ENCODE assay signal across 10 mouse cellular contexts in the genomic region with DNA sequence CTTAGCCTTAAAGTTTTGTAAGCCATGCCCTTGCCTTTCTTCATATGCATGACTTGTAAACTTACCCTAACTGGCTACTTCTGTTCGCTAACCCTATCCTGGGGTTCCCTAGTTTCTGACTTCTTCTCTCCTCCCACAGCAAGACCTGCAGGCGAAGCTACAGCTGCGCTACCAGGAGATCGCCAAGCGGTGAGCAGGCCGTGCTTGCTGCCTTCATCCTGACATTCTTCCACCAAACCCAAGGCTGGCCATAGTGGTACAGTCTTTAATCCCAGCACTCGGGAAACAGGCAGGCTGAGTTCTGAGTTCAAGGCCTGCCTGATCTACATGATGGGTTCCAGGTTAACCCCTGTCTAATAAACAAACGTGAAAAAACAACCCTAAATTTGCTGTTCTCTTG. TPM values are rescaled to one million over a fixed set of nuclear protein-coding genes. Genes with fewer than 3 reads are reported as not detected.
DNase-seq lines count a peak whose midpoint lies in the region; ATAC-seq and TF ChIP-seq lines count a peak whose summit lies in the region.
"Had no signal": no experiment of that assay in that cellular context is flagged by ENCODE, and none has a peak within 500 bp of the region (broad histone marks: within the 10 kb centered on the region; RNA-seq: fewer than 3 reads in every experiment).

No protein-coding gene starts in this region.

- TF ChIP-seq CTCF in lung, adult 2 months (IDR thresholded peaks at IDR 0.05; ENCODE audit: insufficient read depth, low read length): no peak

- H3K4me2 ChIP-seq in lung, embryonic 15.5 days: peak overlapping the region; percentile 61
- H3K4me2 ChIP-seq in embryonic facial prominence, embryonic 15.5 days (replicated peaks): peak overlapping the region; percentile 84
- H3K4me2 ChIP-seq in neural tube, embryonic 15.5 days: peak overlapping the region; percentile 91

- H3K4me1 ChIP-seq in lung, embryonic 15.5 days: peaks cover 50% of the 10 kb centered on the region
- H3K4me1 ChIP-seq in lung, adult 2 months (ENCODE audit: control insufficient read depth, insufficient read depth, low read length): peaks cover 15% of the 10 kb centered on the region
- H3K4me1 ChIP-seq in embryonic facial prominence, embryonic 15.5 days: peaks cover 33% of the 10 kb centered on the region
- peaks cover 31% of the 10 kb centered on the region for H3K4me1 ChIP-seq in limb, embryonic 10.5 days
- peaks cover 59% of the 10 kb centered on the region for H3K4me1 ChIP-seq in neural tube, embryonic 15.5 days

- DNase-seq in lung, adult 2 months: no peak
- DNase-seq in limb, embryonic 10.5 days (ENCODE audit: low spot score): no peak
- no peak for DNase-seq in retina, embryonic 14.5 days (ENCODE audit: low spot score)
- no peak for DNase-seq in layer of hippocampus, adult 9-11 months
- DNase-seq: adrenal gland, adult 8-10 months had no signal

- H3K27ac ChIP-seq in lung, embryonic 15.5 days: no peak overlapping the region
- no peak overlapping the region for H3K27ac ChIP-seq in embryonic facial prominence, embryonic 15.5 days (replicated peaks)
- H3K27ac ChIP-seq in limb, embryonic 10.5 days: peak overlapping the region; percentile 89
- no peak overlapping the region for H3K27ac ChIP-seq in neural tube, embryonic 15.5 days (replicated peaks)

- H3K4me3 ChIP-seq in lung, embryonic 15.5 days: peak overlapping the region; percentile 67
- H3K4me3 ChIP-seq in lung, adult 2 months (replicated peaks; ENCODE audit: extremely low read depth, low read depth, low read length): no peak overlapping the region
- H3K4me3 ChIP-seq in embryonic facial prominence, embryonic 15.5 days (replicated peaks): peak overlapping the region; percentile 86
- peak overlapping the region; percentile 78 for H3K4me3 ChIP-seq in limb, embryonic 10.5 days
- H3K4me3 ChIP-seq in neural tube, embryonic 15.5 days (replicated peaks): peak overlapping the region; percentile 84

- 81% methylated on average over 8 of the region's 8 CpGs for WGBS in lung, embryonic 15.5 days
- WGBS in lung, adult 2 months: 81% methylated on average over 8 of the region's 8 CpGs
- 80% methylated on average over 8 of the region's 8 CpGs for WGBS in embryonic facial prominence, embryonic 15.5 days
- 88% methylated on average over 8 of the region's 8 CpGs for WGBS in limb, embryonic 10.5 days
- 81% methylated on average over 8 of the region's 8 CpGs for WGBS in neural tube, embryonic 15.5 days

- H3K36me3 ChIP-seq in lung, embryonic 15.5 days: peaks cover 41% of the 10 kb centered on the region
- H3K36me3 ChIP-seq in embryonic facial prominence, embryonic 15.5 days: peaks cover 54% of the 10 kb centered on the region
- H3K36me3 ChIP-seq in limb, embryonic 10.5 days: peaks cover 69% of the 10 kb centered on the region
- peaks cover 41% of the 10 kb centered on the region for H3K36me3 ChIP-seq in neural tube, embryonic 15.5 days

- no peaks in the 10 kb centered on the region for H3K9me3 ChIP-seq in lung, embryonic 15.5 days
- H3K9me3 ChIP-seq in embryonic facial prominence, embryonic 15.5 days (replicated peaks): no peaks in the 10 kb centered on the region
- no peaks in the 10 kb centered on the region for H3K9me3 ChIP-seq in limb, embryonic 10.5 days (replicated peaks)
- no peaks in the 10 kb centered on the region for H3K9me3 ChIP-seq in neural tube, embryonic 15.5 days (replicated peaks)

- no peaks in the 10 kb centered on the region for H3K27me3 ChIP-seq in lung, embryonic 15.5 days
- H3K27me3 ChIP-seq in embryonic facial prominence, embryonic 15.5 days: no peaks in the 10 kb centered on the region
- no peaks in the 10 kb centered on the region for H3K27me3 ChIP-seq in limb, embryonic 10.5 days (ENCODE audit: low read depth, poor library complexity, severe bottlenecking)
- H3K27me3 ChIP-seq in neural tube, embryonic 15.5 days (replicated peaks): no peaks in the 10 kb centered on the region

- peak overlapping the region; percentile 69; the same call in 1 of the 2 replicates for H3K9ac ChIP-seq in lung, embryonic 15.5 days
- peak overlapping the region; percentile 64; the same call in 1 of the 2 replicates for H3K9ac ChIP-seq in embryonic facial prominence, embryonic 15.5 days
- H3K9ac ChIP-seq in neural tube, embryonic 15.5 days (replicated peaks): peak overlapping the region; percentile 79; the same call in 1 of the 2 replicates

- ATAC-seq in lung, embryonic 15.5 days (ENCODE audit: borderline replicate concordance, extremely low read depth, low FRiP score, low TSS enrichment): no peak
- ATAC-seq in embryonic facial prominence, embryonic 15.5 days (ENCODE audit: insufficient number of reproducible peaks, low FRiP score, low TSS enrichment, low read depth): no peak
- ATAC-seq in neural tube, embryonic 15.5 days (ENCODE audit: low FRiP score): no peak
- no peak for ATAC-seq in megakaryocyte progenitor cell, adult 5-6 weeks (replicated peaks; ENCODE audit: poor library complexity)

- TF ChIP-seq POLR2A in lung, adult 2 months (IDR thresholded peaks at IDR 0.05; ENCODE audit: borderline replicate concordance, extremely low read depth, low read depth, low read length): no peak

RNA-seq across cellular contexts. Expression of gene Ndufa7, which starts 1.1 kb away (rescaled TPM):
- 425 and 461 TPM in 2 replicates for polyA plus RNA-seq in lung, embryonic 15.5 days (2015; fragmentation: Nextera tagmentation; extraction: Ambion mirVana)
- polyA plus RNA-seq in lung, adult 2 months (2012; rRNA removed): 334 and 389 TPM in 2 replicates
- 432 and 453 TPM in 2 replicates for polyA plus RNA-seq in embryonic facial prominence, embryonic 15.5 days (2015; fragmentation: Nextera tagmentation; extraction: Ambion mirVana)
- 497 and 518 TPM in 2 replicates for polyA plus RNA-seq in limb, embryonic 10.5 days (2016; fragmentation: Nextera tagmentation; extraction: Ambion mirVana)
- 515 and 564 TPM in 2 replicates for polyA plus RNA-seq in neural tube, embryonic 15.5 days (2015; fragmentation: Nextera tagmentation; extraction: Ambion mirVana)
- 161 and 174 TPM in 2 replicates for total RNA-seq in megakaryocyte progenitor cell, adult 5-6 weeks (2015)
- 122 and 151 TPM in 2 replicates for total RNA-seq in megakaryocyte progenitor cell, adult 5-6 weeks (2017)

RNA-seq across cellular contexts. Expression of gene Rps28, which starts 1.1 kb away (rescaled TPM):
- polyA plus RNA-seq in lung, embryonic 15.5 days (2015; fragmentation: Nextera tagmentation; extraction: Ambion mirVana): 885 and 959 TPM in 2 replicates
- polyA plus RNA-seq in lung, adult 2 months (2012; rRNA removed): 506 and 507 TPM in 2 replicates
- 998 and 1,000 TPM in 2 replicates for polyA plus RNA-seq in embryonic facial prominence, embryonic 15.5 days (2015; fragmentation: Nextera tagmentation; extraction: Ambion mirVana)
- polyA plus RNA-seq in limb, embryonic 10.5 days (2016; fragmentation: Nextera tagmentation; extraction: Ambion mirVana): 867 and 991 TPM in 2 replicates
- polyA plus RNA-seq in neural tube, embryonic 15.5 days (2015; fragmentation: Nextera tagmentation; extraction: Ambion mirVana): 534 and 619 TPM in 2 replicates
- 1,132 and 1,209 TPM in 2 replicates for total RNA-seq in megakaryocyte progenitor cell, adult 5-6 weeks (2015)
- 2,303 and 3,173 TPM in 2 replicates for total RNA-seq in megakaryocyte progenitor cell, adult 5-6 weeks (2017)

RNA-seq across cellular contexts. Expression of gene Kank3, which starts 15.1 kb away (rescaled TPM):
- polyA plus RNA-seq in lung, embryonic 15.5 days (2015; fragmentation: Nextera tagmentation; extraction: Ambion mirVana): 68.0 and 77.8 TPM in 2 replicates
- 395 and 450 TPM in 2 replicates for polyA plus RNA-seq in lung, adult 2 months (2012; rRNA removed)
- 45.3 and 45.8 TPM in 2 replicates for polyA plus RNA-seq in embryonic facial prominence, embryonic 15.5 days (2015; fragmentation: Nextera tagmentation; extraction: Ambion mirVana)
- polyA plus RNA-seq in limb, embryonic 10.5 days (2016; fragmentation: Nextera tagmentation; extraction: Ambion mirVana): 24.8 and 28.5 TPM in 2 replicates
- 46.7 and 48.5 TPM in 2 replicates for polyA plus RNA-seq in neural tube, embryonic 15.5 days (2015; fragmentation: Nextera tagmentation; extraction: Ambion mirVana)
- total RNA-seq in megakaryocyte progenitor cell, adult 5-6 weeks (2015): 9.6 and 12.7 TPM in 2 replicates
- 5.7 and 9.7 TPM in 2 replicates for total RNA-seq in megakaryocyte progenitor cell, adult 5-6 weeks (2017)

RNA-seq across cellular contexts. Expression of gene Cd320, which starts 17.4 kb away (rescaled TPM):
- 69.4 and 74.0 TPM in 2 replicates for polyA plus RNA-seq in lung, embryonic 15.5 days (2015; fragmentation: Nextera tagmentation; extraction: Ambion mirVana)
- 28.3 and 30.4 TPM in 2 replicates for polyA plus RNA-seq in lung, adult 2 months (2012; rRNA removed)
- polyA plus RNA-seq in embryonic facial prominence, embryonic 15.5 days (2015; fragmentation: Nextera tagmentation; extraction: Ambion mirVana): 57.3 and 59.6 TPM in 2 replicates
- 98.2 and 119 TPM in 2 replicates for polyA plus RNA-seq in limb, embryonic 10.5 days (2016; fragmentation: Nextera tagmentation; extraction: Ambion mirVana)
- 53.9 and 56.1 TPM in 2 replicates for polyA plus RNA-seq in neural tube, embryonic 15.5 days (2015; fragmentation: Nextera tagmentation; extraction: Ambion mirVana)
- 31.3 and 37.7 TPM in 2 replicates for total RNA-seq in megakaryocyte progenitor cell, adult 5-6 weeks (2015)
- 18.8 and 31.9 TPM in 2 replicates for total RNA-seq in megakaryocyte progenitor cell, adult 5-6 weeks (2017)

RNA-seq across cellular contexts. Expression of gene Angptl4, which starts 43.8 kb away (rescaled TPM):
- polyA plus RNA-seq in lung, embryonic 15.5 days (2015; fragmentation: Nextera tagmentation; extraction: Ambion mirVana): 43.7 and 47.0 TPM in 2 replicates
- 34.6 and 87.6 TPM in 2 replicates for polyA plus RNA-seq in lung, adult 2 months (2012; rRNA removed)
- polyA plus RNA-seq in embryonic facial prominence, embryonic 15.5 days (2015; fragmentation: Nextera tagmentation; extraction: Ambion mirVana): 58.8 and 67.2 TPM in 2 replicates
- 30.2 and 38.9 TPM in 2 replicates for polyA plus RNA-seq in limb, embryonic 10.5 days (2016; fragmentation: Nextera tagmentation; extraction: Ambion mirVana)
- polyA plus RNA-seq in neural tube, embryonic 15.5 days (2015; fragmentation: Nextera tagmentation; extraction: Ambion mirVana): 21.6 and 23.3 TPM in 2 replicates
- total RNA-seq in megakaryocyte progenitor cell, adult 5-6 weeks (2015): 7.3 and 9.2 TPM in 2 replicates
- total RNA-seq in megakaryocyte progenitor cell, adult 5-6 weeks (2017): 8.4 and 9.7 TPM in 2 replicates
- total RNA-seq: neutrophil, adult 5-6 weeks had no signal
